Mouse (Mus musculus) brain, embryonic 14.5 days (tissue): ENCODE results near the gene Angpt4. TPM values are rescaled to one million over a fixed set of nuclear protein-coding genes. Genes with fewer than 3 reads are reported as not detected.

ENCODE experiments used
- DNase-seq: peaks from one replicate; pipeline ENCODE4 v3.0.0-alpha.2; 2011; ENCODE audit warnings: low read depth
- CTCF ChIP-seq: fragments of 200-500 bp; IDR thresholded peaks from 2 replicates; pipeline ENCODE4 v1.5.1; 2012; ENCODE audit warnings: inconsistent platforms, mild to moderate bottlenecking, moderate library complexity, borderline replicate concordance; ENCODE audit not compliant: insufficient read depth, insufficient read length; ENCODE audit errors: extremely low read depth
- POLR2A ChIP-seq: fragments of 200-500 bp; IDR thresholded peaks from 2 replicates; pipeline ENCODE4 v1.6.1; 2012; ENCODE audit warnings: mild to moderate bottlenecking, inconsistent platforms, borderline replicate concordance; ENCODE audit not compliant: poor library complexity, insufficient read depth, insufficient read length, severe bottlenecking; ENCODE audit errors: extremely low read depth
- polyA plus RNA-seq: library from polyadenylated mRNA; depleted of rRNA; stranded (reverse); fragments of >200 nt; gene quantifications from 2 replicates; pipeline ENCODE4 v1.2.3, GENCODE M21; 2012

The Angpt4 gene
- polyA plus RNA-seq, 1 experiment: 0.12 TPM

GRCm38 (mm10) chr2:151975295-151975694 lies 64.3 kb downstream of the Angpt4 start:
- no peak for DNase-seq
- TF ChIP-seq CTCF (peak; percentile 15; the same call in 1 of the 2 replicates), POLR2A (no peak)

DNA sequence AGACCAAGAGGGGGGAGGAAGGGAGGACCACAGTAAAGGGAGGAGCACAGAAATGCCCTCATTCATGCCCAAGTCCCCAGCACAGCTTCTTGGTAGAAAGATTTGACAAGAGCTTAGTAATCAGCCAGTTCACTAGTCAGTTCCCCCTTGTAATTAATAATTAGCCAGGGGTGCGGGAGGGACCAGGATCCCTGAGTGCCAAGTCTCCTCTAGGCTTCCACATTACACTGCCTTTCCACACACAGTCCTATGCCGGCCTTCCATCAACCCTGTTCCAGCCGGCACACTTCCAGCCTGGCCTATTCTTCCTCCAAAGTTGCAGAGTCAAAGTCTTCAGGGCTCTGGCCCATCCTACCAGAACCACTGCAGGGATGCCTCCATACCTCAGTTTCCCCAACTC lies 65.1 kb downstream of the Angpt4 start:
- no peak for DNase-seq
- TF ChIP-seq POLR2A: no peak
- TF ChIP-seq CTCF: no peak

DNA sequence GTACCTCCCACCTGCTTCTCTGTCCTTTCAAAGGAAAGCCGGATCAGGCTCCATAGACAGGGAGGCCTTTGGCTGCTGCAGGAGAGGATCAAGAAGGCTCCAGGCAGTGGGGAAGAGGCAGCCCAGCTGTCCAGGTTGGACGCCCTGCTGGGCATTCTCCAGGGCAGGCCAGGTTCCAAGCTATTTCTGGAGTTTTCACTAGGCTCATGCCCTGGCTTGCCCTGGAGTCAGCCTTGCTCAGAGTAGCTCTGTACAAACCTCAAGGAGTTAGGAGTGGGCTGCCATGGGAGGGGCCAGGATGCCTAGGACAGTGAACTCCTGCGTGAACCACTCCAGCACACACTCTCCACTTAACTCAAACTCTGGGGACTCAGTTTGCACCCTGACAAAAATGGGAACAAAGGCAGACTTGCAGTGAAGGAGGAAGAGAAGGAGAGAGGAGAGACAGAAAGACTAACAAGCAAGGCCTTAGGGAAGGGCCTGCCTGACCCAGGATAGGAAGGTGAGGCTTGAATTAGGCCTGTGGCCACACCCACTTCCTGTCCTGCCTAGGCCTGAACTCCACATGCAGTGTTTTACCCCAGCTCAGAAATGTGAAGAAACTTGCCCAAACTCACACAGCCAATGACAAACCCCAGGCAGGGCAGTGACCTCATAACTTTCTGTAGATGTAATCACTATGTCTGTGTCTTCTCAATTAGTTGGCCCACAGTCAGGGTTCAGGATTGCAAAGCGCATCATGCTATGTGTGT lies 66.9 kb downstream of the Angpt4 start:
- no peak for DNase-seq
- TF ChIP-seq POLR2A (no peak), CTCF (no peak)

DNA sequence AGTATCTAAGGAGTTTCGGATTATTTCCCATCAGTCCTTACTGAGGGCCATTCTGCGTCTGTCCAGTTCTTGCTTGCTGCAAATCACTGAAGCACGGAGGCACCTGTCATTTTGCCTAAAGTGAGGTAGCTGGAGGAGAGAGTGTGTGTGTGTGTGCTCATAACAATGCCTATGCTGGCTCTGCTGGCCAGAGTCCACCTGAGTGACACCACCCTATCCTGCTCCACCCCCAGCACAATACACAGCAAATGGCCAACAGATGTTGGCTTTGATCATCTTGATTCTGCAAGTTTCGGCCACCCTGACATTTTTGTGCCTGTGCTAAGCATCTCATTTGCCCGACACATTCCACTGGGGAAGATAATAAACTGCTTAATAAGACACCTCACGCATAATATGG lies 67.5 kb downstream of the Angpt4 start:
- DNase-seq: no peak
- TF ChIP-seq CTCF (no peak), POLR2A (no peak)

GRCm38 (mm10) chr2:151979470-151980354 lies 68.7 kb downstream of the Angpt4 start, which contains the start of gene Fam110a:
Gene Fam110a (minus strand): TSS chr2:151980219.
- TF ChIP-seq CTCF (no peak), POLR2A (peak; percentile 35; the same call in 1 of the 2 replicates)
- DNase-seq: peak; percentile 97

DNA sequence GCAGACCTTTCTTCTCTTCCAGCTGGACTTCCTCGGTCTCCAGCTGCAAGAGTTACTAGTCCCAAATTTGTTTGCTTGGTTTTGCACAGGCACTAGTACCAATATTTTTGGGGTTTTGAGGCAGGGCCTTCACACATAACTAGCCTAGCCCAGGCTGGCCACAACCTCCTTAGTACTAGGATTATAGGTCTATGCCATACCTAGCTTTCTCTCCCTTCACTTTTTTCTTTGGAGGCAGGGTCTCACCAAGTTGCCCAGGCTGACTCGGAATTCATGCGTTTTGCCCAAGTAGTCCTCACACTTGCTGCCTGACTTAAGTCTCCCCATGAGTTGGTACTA lies 69.3 kb downstream of the Angpt4 start:
- TF ChIP-seq POLR2A (no peak), CTCF (no peak)
- DNase-seq: no peak

- no peak for TF ChIP-seq CTCF
- DNase-seq: no peak
Measured at GRCm38 (mm10) chr2:151981268-151981667, 70.3 kb downstream of the Angpt4 start.

- TF ChIP-seq CTCF (no peak), POLR2A (no peak)
- no peak for DNase-seq
Measured at GRCm38 (mm10) chr2:151982476-151982875, 71.5 kb downstream of the Angpt4 start.

GRCm38 (mm10) chr2:151984019-151984418 lies 73.0 kb downstream of the Angpt4 start:
- no peak for DNase-seq
- no peak for TF ChIP-seq POLR2A
- no peak for TF ChIP-seq CTCF

DNA sequence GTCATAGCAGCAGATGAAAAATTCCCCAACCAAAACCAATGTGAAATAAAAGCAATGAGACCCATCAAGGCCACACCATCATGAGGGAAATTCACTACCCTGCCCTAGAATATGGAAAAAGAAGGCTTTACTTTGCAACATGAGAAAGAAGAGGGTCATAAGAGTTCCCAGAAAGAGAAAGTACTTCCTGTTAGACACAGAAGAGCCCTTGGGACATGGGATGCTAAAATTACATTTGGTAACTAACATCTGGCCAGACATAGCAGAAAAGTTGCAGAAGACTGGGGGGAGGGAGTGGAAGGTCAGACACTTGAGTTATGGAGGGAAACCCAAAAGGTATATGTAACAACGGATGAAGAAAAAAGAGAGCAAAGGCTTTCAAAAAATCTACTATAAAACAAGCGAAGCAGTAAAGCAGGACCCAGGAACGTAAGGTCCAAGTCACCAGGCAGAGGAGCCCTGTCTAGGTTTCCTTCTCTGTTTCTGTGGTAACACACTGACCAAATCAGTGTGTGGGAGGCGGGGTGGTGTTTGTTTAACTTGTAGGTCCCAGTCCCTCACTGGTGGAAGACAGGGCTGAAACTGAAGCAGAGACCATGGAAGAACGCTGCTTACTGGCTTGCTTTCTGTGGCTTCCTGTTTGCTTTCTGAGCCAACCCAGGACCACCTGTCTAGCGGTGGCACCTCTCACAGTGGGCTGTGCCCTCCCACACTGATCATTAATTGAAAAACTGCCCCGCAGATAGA lies 74.6 kb downstream of the Angpt4 start:
- TF ChIP-seq POLR2A (no peak), CTCF (no peak)
- DNase-seq: no peak

- TF ChIP-seq CTCF (no peak), POLR2A (no peak)
Measured at GRCm38 (mm10) chr2:151986958-151987357, 75.9 kb downstream of the Angpt4 start.

More at GRCm38 (mm10) chr2:151986958-151987357, 75.9 kb downstream of the Angpt4 start:
- DNase-seq: no peak
